Mouse (Mus musculus): Measurements from ENCODE around the gene Hk2. TPM values are rescaled to one million over a fixed set of nuclear protein-coding genes. Genes with fewer than 3 reads are reported as not detected.

Gene Hk2
- polyA plus RNA-seq, 1 experiment from 2014 or later: 17.3 TPM

GRCm38 (mm10) chr6:82736626-82737600 is 37.3 kb downstream of the Hk2 start:
- H3K4me3 ChIP-seq (ENCODE audit: low read depth, low read length): no peak overlapping the region
- no peaks in the 10 kb centered on the region for H3K9me3 ChIP-seq (replicated peaks; ENCODE audit: control insufficient read depth, low read length)
- H3K9ac ChIP-seq (replicated peaks; ENCODE audit: low read length): no peak overlapping the region
- no peak for ATAC-seq (replicated peaks; ENCODE audit: insufficient number of reproducible peaks, low FRiP score, low TSS enrichment, low read depth)
- no peak overlapping the region for H3K4me2 ChIP-seq (ENCODE audit: low read depth, low read length)
- no peak for DNase-seq (ENCODE audit: low spot score)
- H3K36me3 ChIP-seq (replicated peaks; ENCODE audit: control insufficient read depth, insufficient read depth, low read depth, low read length): no peaks in the 10 kb centered on the region; the same call in 1 of the 2 replicates
- H3K27me3 ChIP-seq (ENCODE audit: control insufficient read depth, insufficient read depth, low read length): no peaks in the 10 kb centered on the region
- H3K27ac ChIP-seq (replicated peaks; ENCODE audit: low read depth, low read length): no peak overlapping the region
- 90% methylated on average over 25 of the region's 25 CpGs for WGBS
- no peaks in the 10 kb centered on the region for H3K4me1 ChIP-seq (ENCODE audit: control insufficient read depth, insufficient read depth, low read length)

- Histone ChIP-seq H3K9me3 (replicated peaks; ENCODE audit: control insufficient read depth, low read length) (no peaks in the 10 kb centered on the region), H3K36me3 (replicated peaks; ENCODE audit: control insufficient read depth, insufficient read depth, low read depth, low read length) (no peaks in the 10 kb centered on the region; the same call in 1 of the 2 replicates), H3K9ac (replicated peaks; ENCODE audit: low read length) (no peak overlapping the region), H3K4me3 (ENCODE audit: low read depth, low read length) (no peak overlapping the region), H3K4me1 (ENCODE audit: control insufficient read depth, insufficient read depth, low read length) (no peaks in the 10 kb centered on the region), H3K4me2 (ENCODE audit: low read depth, low read length) (no peak overlapping the region), H3K27ac (replicated peaks; ENCODE audit: low read depth, low read length) (no peak overlapping the region), H3K27me3 (ENCODE audit: control insufficient read depth, insufficient read depth, low read length) (no peaks in the 10 kb centered on the region)
- peak; percentile 12 for DNase-seq (ENCODE audit: low spot score)
- no peak for ATAC-seq (replicated peaks; ENCODE audit: insufficient number of reproducible peaks, low FRiP score, low TSS enrichment, low read depth)
- whole genome bisulfite sequencing: 89% methylated on average over 7 of the region's 7 CpGs
Measured at GRCm38 (mm10) chr6:82735347-82735746, 38.9 kb downstream of the Hk2 start.

- no peaks in the 10 kb centered on the region for H3K27me3 ChIP-seq (ENCODE audit: control insufficient read depth, insufficient read depth, low read length)
- H3K4me1 ChIP-seq (ENCODE audit: control insufficient read depth, insufficient read depth, low read length): no peaks in the 10 kb centered on the region
- H3K9me3 ChIP-seq (replicated peaks; ENCODE audit: control insufficient read depth, low read length): no peaks in the 10 kb centered on the region
- no peak overlapping the region for H3K27ac ChIP-seq (replicated peaks; ENCODE audit: low read depth, low read length)
- H3K4me2 ChIP-seq (ENCODE audit: low read depth, low read length): no peak overlapping the region
- no peaks in the 10 kb centered on the region for H3K36me3 ChIP-seq (replicated peaks; ENCODE audit: control insufficient read depth, insufficient read depth, low read depth, low read length)
- 88% methylated on average over 21 of the region's 21 CpGs for WGBS
- ATAC-seq (replicated peaks; ENCODE audit: insufficient number of reproducible peaks, low FRiP score, low TSS enrichment, low read depth) (no peak), DNase-seq (ENCODE audit: low spot score) (no peak)
- H3K4me3 ChIP-seq (ENCODE audit: low read depth, low read length): no peak overlapping the region
- H3K9ac ChIP-seq (replicated peaks; ENCODE audit: low read length): no peak overlapping the region
Measured at GRCm38 (mm10) chr6:82728635-82729034, 45.6 kb downstream of the Hk2 start.

GRCm38 (mm10) chr6:82727206-82727605 is 47.0 kb downstream of the Hk2 start:
- ATAC-seq (replicated peaks; ENCODE audit: insufficient number of reproducible peaks, low FRiP score, low TSS enrichment, low read depth): no peak
- DNase-seq (ENCODE audit: low spot score): no peak
- WGBS: 93% methylated on average over 13 of the region's 13 CpGs
- Histone ChIP-seq H3K9me3 (replicated peaks; ENCODE audit: control insufficient read depth, low read length) (no peaks in the 10 kb centered on the region), H3K4me1 (ENCODE audit: control insufficient read depth, insufficient read depth, low read length) (no peaks in the 10 kb centered on the region), H3K9ac (replicated peaks; ENCODE audit: low read length) (no peak overlapping the region), H3K36me3 (replicated peaks; ENCODE audit: control insufficient read depth, insufficient read depth, low read depth, low read length) (no peaks in the 10 kb centered on the region), H3K4me3 (ENCODE audit: low read depth, low read length) (no peak overlapping the region), H3K27ac (replicated peaks; ENCODE audit: low read depth, low read length) (no peak overlapping the region), H3K27me3 (ENCODE audit: control insufficient read depth, insufficient read depth, low read length) (no peaks in the 10 kb centered on the region), H3K4me2 (ENCODE audit: low read depth, low read length) (no peak overlapping the region)

- Histone ChIP-seq H3K4me1 (ENCODE audit: control insufficient read depth, insufficient read depth, low read length) (no peaks in the 10 kb centered on the region), H3K27me3 (ENCODE audit: control insufficient read depth, insufficient read depth, low read length) (no peaks in the 10 kb centered on the region), H3K9ac (replicated peaks; ENCODE audit: low read length) (no peak overlapping the region), H3K36me3 (replicated peaks; ENCODE audit: control insufficient read depth, insufficient read depth, low read depth, low read length) (no peaks in the 10 kb centered on the region), H3K9me3 (replicated peaks; ENCODE audit: control insufficient read depth, low read length) (no peaks in the 10 kb centered on the region), H3K4me3 (ENCODE audit: low read depth, low read length) (no peak overlapping the region), H3K27ac (replicated peaks; ENCODE audit: low read depth, low read length) (peak overlapping the region; percentile 14), H3K4me2 (ENCODE audit: low read depth, low read length) (no peak overlapping the region)
- ATAC-seq (replicated peaks; ENCODE audit: insufficient number of reproducible peaks, low FRiP score, low TSS enrichment, low read depth) (peak; percentile 76), DNase-seq (ENCODE audit: low spot score) (peak; percentile 73)
- WGBS: 33% methylated on average over 5 of the region's 5 CpGs
Measured at GRCm38 (mm10) chr6:82723321-82723720, 50.9 kb downstream of the Hk2 start.

- Histone ChIP-seq H3K9ac (replicated peaks; ENCODE audit: low read length) (no peak overlapping the region), H3K4me3 (ENCODE audit: low read depth, low read length) (no peak overlapping the region), H3K36me3 (replicated peaks; ENCODE audit: control insufficient read depth, insufficient read depth, low read depth, low read length) (no peaks in the 10 kb centered on the region), H3K4me2 (ENCODE audit: low read depth, low read length) (no peak overlapping the region), H3K27ac (replicated peaks; ENCODE audit: low read depth, low read length) (no peak overlapping the region), H3K4me1 (ENCODE audit: control insufficient read depth, insufficient read depth, low read length) (no peaks in the 10 kb centered on the region), H3K9me3 (replicated peaks; ENCODE audit: control insufficient read depth, low read length) (no peaks in the 10 kb centered on the region), H3K27me3 (ENCODE audit: control insufficient read depth, insufficient read depth, low read length) (no peaks in the 10 kb centered on the region)
- ATAC-seq (replicated peaks; ENCODE audit: insufficient number of reproducible peaks, low FRiP score, low TSS enrichment, low read depth) (no peak), DNase-seq (ENCODE audit: low spot score) (no peak)
- WGBS: 84% methylated on average over 4 of the region's 4 CpGs
Measured at GRCm38 (mm10) chr6:82716126-82716525, 58.1 kb downstream of the Hk2 start.

GRCm38 (mm10) chr6:82715653-82716052 is 58.6 kb downstream of the Hk2 start:
- H3K9me3 ChIP-seq (replicated peaks; ENCODE audit: control insufficient read depth, low read length): no peaks in the 10 kb centered on the region
- H3K27me3 ChIP-seq (ENCODE audit: control insufficient read depth, insufficient read depth, low read length): no peaks in the 10 kb centered on the region
- H3K4me2 ChIP-seq (ENCODE audit: low read depth, low read length): no peak overlapping the region
- no peak overlapping the region for H3K9ac ChIP-seq (replicated peaks; ENCODE audit: low read length)
- no peak for DNase-seq (ENCODE audit: low spot score)
- no peaks in the 10 kb centered on the region for H3K36me3 ChIP-seq (replicated peaks; ENCODE audit: control insufficient read depth, insufficient read depth, low read depth, low read length)
- no peak for ATAC-seq (replicated peaks; ENCODE audit: insufficient number of reproducible peaks, low FRiP score, low TSS enrichment, low read depth)
- H3K4me1 ChIP-seq (ENCODE audit: control insufficient read depth, insufficient read depth, low read length): no peaks in the 10 kb centered on the region
- WGBS: 91% methylated on average over 3 of the region's 3 CpGs
- H3K4me3 ChIP-seq (ENCODE audit: low read depth, low read length): no peak overlapping the region
- no peak overlapping the region for H3K27ac ChIP-seq (replicated peaks; ENCODE audit: low read depth, low read length)

GRCm38 (mm10) chr6:82715253-82715652 is 59.0 kb downstream of the Hk2 start:
- 86% methylated on average over 6 of the region's 6 CpGs for WGBS
- Histone ChIP-seq H3K9me3 (replicated peaks; ENCODE audit: control insufficient read depth, low read length) (no peaks in the 10 kb centered on the region), H3K4me3 (ENCODE audit: low read depth, low read length) (no peak overlapping the region), H3K4me1 (ENCODE audit: control insufficient read depth, insufficient read depth, low read length) (no peaks in the 10 kb centered on the region), H3K36me3 (replicated peaks; ENCODE audit: control insufficient read depth, insufficient read depth, low read depth, low read length) (no peaks in the 10 kb centered on the region), H3K27me3 (ENCODE audit: control insufficient read depth, insufficient read depth, low read length) (no peaks in the 10 kb centered on the region), H3K4me2 (ENCODE audit: low read depth, low read length) (no peak overlapping the region), H3K9ac (replicated peaks; ENCODE audit: low read length) (no peak overlapping the region), H3K27ac (replicated peaks; ENCODE audit: low read depth, low read length) (no peak overlapping the region)
- ATAC-seq (replicated peaks; ENCODE audit: insufficient number of reproducible peaks, low FRiP score, low TSS enrichment, low read depth): no peak
- DNase-seq (ENCODE audit: low spot score): no peak
